Mouse (Mus musculus) frontal cortex, postnatal 36 days (tissue): ENCODE data around the gene 2410004B18Rik.
A peak's percentile ranks its signal among the peaks of the same experiment; 100 is the strongest.
"Not testable (repeated sequence)": the region's sequence is repeated elsewhere in the genome, so short reads cannot be mapped to it uniquely, and the experiment has no call there.

Experiments used
- DNase-seq, 2 experiments: peaks; one replicate each; pipeline ENCODE4 v3.0.0; 2022; ENCODE audit warnings: low spot score in 2 of 2

Gene 2410004B18Rik

GRCm38 (mm10) chr3:145937505-145938404 lies at the start of gene 2410004B18Rik:
Gene 2410004B18Rik (plus strand): TSS chr3:145938014.
- peak; percentile 89 to 90 for DNase-seq

DNA sequence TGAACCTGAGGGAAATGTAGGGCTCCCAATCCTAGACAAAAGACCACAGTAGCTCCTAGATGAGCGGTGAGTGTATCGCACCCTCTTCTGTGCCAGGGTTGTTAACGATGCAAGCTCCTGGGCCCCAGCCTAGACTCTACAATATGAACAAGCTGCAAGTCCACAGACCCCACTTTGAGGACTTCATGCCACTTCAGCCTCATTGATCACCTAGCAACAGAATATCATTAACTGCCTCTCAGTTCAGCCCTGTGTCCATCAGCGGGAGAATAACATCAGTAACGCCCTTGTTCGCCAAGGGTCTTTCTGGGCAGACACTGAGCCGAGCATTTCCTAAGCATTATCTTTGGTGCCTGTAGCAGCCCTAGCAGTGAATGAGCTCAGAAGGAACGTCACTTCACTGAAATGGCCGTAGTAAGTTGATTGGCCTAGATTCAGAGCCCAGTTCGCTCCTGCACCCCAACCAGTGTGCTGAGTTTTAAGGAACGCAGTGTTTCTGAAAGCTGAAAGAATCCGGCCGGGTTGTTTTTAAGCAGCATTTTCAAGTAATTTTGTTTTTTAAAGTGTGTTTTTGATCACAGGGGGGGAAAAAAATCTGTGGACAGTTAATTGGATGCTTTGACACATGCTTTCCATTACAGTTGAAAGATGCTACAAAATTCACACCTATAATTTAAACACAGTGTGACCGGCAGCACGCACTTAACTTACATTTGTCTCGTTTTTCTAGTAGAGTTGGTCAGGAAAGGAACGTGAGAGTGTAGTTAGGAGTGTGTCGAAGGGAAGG lies 47.3 kb upstream of the 2410004B18Rik start:
- DNase-seq = peak in 1 of 2 experiments; percentile 41

DNA sequence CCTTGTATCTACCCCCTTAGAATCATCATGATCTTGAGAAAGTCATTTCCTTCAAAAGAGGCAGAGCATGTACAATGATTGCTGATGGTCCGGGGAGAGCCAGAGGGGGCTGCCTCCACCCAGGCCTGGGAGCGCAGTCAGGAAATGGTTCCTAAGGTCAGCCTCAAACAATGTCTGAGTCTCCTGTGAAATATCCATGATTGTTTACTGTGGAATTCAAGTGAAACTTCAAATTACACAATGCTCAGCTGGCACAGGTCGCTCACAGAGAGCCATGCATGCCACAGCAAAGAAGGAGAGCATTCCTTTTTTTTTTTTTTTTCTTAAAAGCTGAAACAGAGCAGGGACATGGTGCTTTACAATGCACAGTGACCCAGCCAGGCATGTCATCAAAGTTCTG lies 45.4 kb upstream of the 2410004B18Rik start:
- no peak for DNase-seq

DNA sequence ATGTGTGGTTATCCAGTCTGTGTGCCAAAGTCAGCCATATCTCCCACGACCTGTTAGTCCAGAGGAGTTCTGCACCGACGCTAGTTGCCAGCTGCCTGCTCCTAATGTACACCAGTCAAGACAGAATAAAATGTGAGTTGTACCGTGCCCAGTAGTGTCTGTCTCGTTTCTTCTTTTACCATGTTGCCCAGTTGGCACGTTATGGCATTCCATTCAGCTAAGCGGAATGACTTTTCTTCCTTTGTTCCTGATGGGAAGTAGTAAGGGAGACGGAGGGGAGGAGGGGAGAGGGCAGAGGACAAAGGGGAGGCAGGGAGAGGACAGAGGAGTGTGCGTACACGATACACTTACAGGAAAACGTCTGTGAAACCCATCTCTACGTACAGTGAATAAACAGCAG lies 43.7 kb upstream of the 2410004B18Rik start:
- DNase-seq = no peak

DNA sequence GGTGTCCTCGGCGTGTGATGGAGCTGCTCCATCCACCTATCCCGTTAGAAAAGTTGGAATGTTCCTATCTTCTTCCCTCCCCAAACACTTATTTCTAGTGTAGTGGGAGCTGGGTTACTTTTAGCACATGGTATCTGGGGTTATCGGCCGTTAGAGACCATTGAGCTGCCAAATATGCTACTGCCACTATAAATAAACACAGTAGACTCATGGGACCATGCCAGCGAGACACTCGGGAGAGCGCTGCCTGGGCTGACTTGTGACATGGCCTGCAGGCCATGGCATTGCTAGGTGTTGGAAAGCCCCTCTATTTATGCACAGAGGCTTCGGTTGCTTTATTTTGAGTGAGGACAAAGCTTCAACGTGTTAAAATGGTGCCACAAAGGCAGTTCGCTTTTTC lies 40.1 kb upstream of the 2410004B18Rik start:
- no peak for DNase-seq

GRCm38 (mm10) chr3:145899832-145900231 lies 38.0 kb upstream of the 2410004B18Rik start:
- DNase-seq = no peak

- DNase-seq = no peak
Observed at GRCm38 (mm10) chr3:145903530-145903929, 34.3 kb upstream of the 2410004B18Rik start.

DNA sequence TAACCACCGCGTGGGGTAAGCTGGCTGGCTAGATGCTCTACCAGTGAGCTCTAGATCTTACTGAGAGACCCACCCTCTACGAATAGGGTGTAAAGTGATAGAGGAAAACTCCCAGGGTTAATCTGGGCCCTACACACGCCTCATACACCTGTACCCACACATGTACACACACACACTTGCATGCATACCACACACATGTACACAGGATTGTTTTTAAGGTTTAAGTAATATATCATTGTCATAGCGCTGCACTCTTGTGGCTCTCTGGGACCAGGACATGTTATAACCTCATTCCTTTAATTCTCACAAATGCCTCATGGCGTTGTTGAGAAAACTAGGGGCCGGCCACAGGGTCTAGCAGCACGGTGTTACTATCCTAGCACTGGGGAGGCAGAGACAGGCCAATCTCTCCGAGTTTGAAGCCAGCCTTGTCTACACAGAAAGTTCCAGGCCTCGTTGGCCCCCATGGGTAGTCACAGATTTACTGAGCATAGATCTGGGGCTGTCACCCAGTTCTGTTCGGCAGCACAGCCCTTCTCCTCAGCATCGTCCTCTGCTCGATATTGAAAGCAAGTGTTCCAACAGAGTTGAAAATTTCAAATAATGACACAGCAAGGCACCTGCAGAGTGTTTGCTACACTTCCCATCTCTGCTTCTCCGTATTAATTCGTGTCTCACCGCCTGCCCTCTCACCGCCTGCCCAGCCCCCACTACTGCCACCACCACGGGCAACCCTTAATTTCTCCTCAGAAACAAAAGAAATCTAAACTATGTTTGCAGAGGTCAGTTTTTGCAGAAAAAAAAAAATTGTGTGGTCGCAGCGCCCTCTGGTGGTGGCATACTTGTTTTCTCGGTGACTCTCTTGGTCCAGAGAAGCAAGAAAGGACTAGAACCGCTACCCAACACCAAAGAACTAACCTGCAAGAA lies 32.7 kb upstream of the 2410004B18Rik start:
- peak; percentile 72 to 75 for DNase-seq

DNA sequence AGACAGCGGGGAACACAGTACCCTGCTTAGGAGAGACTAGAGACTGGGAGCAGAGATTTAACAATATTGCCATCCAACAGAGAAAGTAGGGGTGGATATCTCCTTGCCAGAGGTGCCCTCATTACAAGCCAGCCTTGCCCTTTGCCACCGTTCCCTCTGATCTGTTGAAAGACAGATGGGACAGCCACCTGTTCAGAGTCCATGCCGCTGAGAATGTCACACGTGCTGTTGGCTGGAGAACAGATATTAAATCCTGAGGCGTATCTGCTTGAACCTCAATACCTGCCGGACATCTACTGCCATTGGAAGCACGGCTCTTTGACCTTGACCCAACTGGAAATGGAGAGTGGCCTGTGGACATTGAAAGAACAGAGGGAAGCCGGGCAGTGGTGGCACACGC lies 31.2 kb upstream of the 2410004B18Rik start:
- DNase-seq = no peak

DNA sequence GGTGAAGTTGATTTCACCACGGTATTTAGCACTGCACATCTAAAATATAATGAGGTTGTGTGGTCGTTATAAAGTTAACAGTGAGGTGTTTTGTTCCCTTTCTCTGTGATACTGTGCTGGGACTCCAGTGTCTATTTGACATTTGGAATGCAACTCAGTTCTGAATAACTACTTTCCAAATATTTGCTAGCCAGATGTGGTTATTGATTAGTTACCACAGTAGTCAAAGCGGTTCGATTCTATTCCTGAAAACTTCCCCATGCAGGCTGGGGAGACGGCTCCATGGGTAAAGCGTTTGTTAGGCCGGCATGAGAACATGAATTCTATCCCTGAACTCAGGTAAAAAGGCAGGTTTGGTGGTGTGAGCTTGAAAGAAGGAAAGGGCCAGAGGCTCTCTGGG lies 25.3 kb upstream of the 2410004B18Rik start:
- no peak for DNase-seq

- no peak for DNase-seq
Observed at GRCm38 (mm10) chr3:145913263-145913662, 24.6 kb upstream of the 2410004B18Rik start.

- DNase-seq = not testable (repeated sequence)
Observed at GRCm38 (mm10) chr3:145913942-145914341, 23.9 kb upstream of the 2410004B18Rik start.

DNA sequence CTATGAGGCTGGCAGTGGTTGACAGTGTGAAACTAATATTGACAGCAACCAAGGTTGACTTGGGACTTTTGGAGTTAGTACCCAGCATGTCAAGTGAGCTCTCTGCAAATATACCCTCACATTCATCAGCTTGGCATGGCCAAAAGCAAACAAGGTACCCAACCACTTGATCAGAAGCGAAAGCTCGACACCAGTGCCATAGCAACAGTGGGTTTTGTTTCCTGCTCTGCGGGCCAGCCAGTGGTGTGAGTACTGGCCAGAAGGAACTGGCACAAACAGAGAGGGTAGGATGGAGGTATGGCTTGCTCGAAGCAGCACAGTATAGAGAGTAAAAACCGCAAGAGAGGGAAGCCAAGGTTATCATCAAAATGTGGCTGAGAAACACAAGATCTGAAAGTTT lies 21.4 kb upstream of the 2410004B18Rik start:
- no peak for DNase-seq

GRCm38 (mm10) chr3:145916826-145917225 lies 21.0 kb upstream of the 2410004B18Rik start:
- DNase-seq = no peak

DNA sequence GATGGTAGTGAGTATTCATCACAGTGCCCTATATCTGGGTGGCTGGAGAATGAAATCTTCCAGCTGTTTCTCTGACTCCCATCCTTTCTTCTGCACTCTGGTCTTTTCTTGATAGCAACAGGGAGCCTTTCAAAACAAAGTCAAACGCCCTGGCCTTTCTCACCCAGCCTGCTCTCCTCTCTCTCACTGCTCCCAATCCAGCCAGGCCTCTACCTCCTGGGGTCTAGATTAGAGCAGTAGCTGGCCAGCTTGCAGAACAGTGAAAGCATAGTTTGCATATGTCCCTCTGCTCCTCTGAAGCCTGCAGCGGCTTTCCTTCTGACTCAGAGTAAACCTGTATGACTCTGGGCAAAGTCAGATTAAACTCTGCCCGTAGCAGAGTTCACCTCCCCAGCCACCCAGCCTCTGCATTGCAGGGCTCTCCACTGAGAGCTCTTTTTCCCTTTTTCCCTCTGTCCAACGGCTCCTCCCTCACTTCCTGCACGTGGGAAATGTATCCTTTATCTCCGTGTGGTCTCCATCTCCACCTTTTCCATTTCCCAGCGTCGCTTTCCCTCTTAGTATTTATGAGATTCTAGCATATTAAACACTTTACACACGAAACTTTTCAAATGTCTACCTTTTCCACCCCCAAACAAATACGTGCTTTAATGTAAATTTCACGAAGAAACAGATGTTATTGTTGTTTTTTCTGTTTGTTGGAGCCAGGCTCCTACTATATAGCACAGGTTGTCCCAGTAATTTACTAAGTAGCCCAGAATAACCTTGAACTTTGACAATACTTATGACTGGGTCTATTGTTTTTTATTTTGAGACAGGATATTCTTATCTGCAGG lies 15.6 kb upstream of the 2410004B18Rik start, which contains the start of gene Bcl10:
Gene Bcl10 (plus strand): TSS at position 786 of the 836 bp plus-strand sequence.
- DNase-seq = no peak

GRCm38 (mm10) chr3:145922971-145923370 lies 14.8 kb upstream of the 2410004B18Rik start:
- DNase-seq = no peak

GRCm38 (mm10) chr3:145923874-145924577 lies 13.8 kb upstream of the 2410004B18Rik start:
- DNase-seq = peak; percentile 98 to 99

- DNase-seq = peak; percentile 44 to 46
Observed at GRCm38 (mm10) chr3:145924649-145925337, 13.0 kb upstream of the 2410004B18Rik start.

DNA sequence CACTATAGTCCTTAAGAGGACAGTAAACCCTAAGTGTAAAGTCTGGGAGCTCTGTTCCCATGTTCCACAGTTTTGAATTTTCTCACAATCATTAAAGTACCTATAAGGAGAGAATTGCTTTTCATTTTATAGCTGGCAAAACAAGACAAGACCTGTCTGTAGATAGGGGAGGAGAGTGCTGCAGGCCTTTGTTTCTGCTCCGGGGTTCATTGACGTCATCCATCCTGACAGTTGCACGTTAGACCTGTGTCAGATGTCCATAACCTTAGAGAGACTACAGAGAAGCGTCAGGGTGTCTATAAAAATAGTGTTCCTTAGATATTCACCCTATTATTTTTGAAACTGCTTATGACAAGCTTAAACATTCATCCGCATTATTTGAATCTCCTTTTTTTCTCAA lies 12.3 kb upstream of the 2410004B18Rik start:
- no peak for DNase-seq
